Mouse (Mus musculus) heart, embryonic 12.5 days (tissue): ENCODE data around the gene Nectin3. TPM values are rescaled to one million over a fixed set of nuclear protein-coding genes. Genes with fewer than 3 reads are reported as not detected.
"Not testable (repeated sequence)": the region's sequence is repeated elsewhere in the genome, so short reads cannot be mapped to it uniquely, and the experiment has no call there.

Experiments
- ATAC-seq: fragments of 200-750 bp; cut with Nextera tagmentation; 2 replicates; pipeline ENCODE4 v1.8.0; 2017; ENCODE audit warnings: moderate TSS enrichment, moderate library complexity; ENCODE audit not compliant: insufficient number of reproducible peaks, low FRiP score
- H3K27ac ChIP-seq: fragments of 300-500 bp; sonication (generic); 2 replicates; pipeline ENCODE4 v1.5.1; 2016; ENCODE audit warnings: mild to moderate bottlenecking, moderate library complexity; ENCODE audit not compliant: poor library complexity, severe bottlenecking
- H3K27me3 ChIP-seq: fragments of 300-500 bp; sonication (generic); replicated peaks from 2 replicates; pipeline ENCODE4 v1.6.1; 2016; ENCODE audit warnings: mild to moderate bottlenecking, moderate library complexity
- H3K36me3 ChIP-seq: fragments of 300-500 bp; sonication (generic); 2 replicates; pipeline ENCODE4 v1.6.1; 2016; ENCODE audit warnings: mild to moderate bottlenecking, moderate library complexity
- H3K4me1 ChIP-seq: fragments of 300-500 bp; sonication (generic); replicated peaks from 2 replicates; pipeline ENCODE4 v1.6.1; 2016; ENCODE audit warnings: mild to moderate bottlenecking
- H3K4me2 ChIP-seq: fragments of 300-500 bp; sonication (generic); 2 replicates; pipeline ENCODE4 v1.6.1; 2016; ENCODE audit warnings: mild to moderate bottlenecking, moderate library complexity
- H3K4me3 ChIP-seq: fragments of 300-500 bp; sonication (generic); 2 replicates; pipeline ENCODE4 v1.5.1; 2016; ENCODE audit warnings: mild to moderate bottlenecking
- H3K9ac ChIP-seq: fragments of 300-500 bp; sonication (generic); 2 replicates; pipeline ENCODE4 v1.6.1; 2016; ENCODE audit warnings: mild to moderate bottlenecking, moderate library complexity
- H3K9me3 ChIP-seq: fragments of 300-500 bp; sonication (generic); replicated peaks from 2 replicates; pipeline ENCODE4 v1.6.1; 2016; ENCODE audit warnings: mild to moderate bottlenecking, moderate library complexity
- WGBS: fragments of 180-500 bp; shearing (Covaris S2); methylation state at CpG from one replicate; pipeline ENCODE4 v1.1.7; 2016; 5-methylcytosine and 5-hydroxymethylcytosine counted together
- polyA plus RNA-seq: library from polyadenylated mRNA; unstranded; fragments of >200 nt; fragmentation: Nextera tagmentation; extraction: Ambion mirVana; gene quantifications from 2 replicates; pipeline ENCODE4 v1.2.1, GENCODE M21; 2016

Gene Nectin3
- polyA plus RNA-seq, 1 experiment from 2014 or later = 27.7 TPM

GRCm38 (mm10) chr16:46362022-46362421 lies 136.3 kb downstream of the Nectin3 start:
- no peak overlapping the region for H3K27ac ChIP-seq
- H3K4me2 ChIP-seq = peak overlapping the region; percentile 48
- WGBS = 43% methylated on average over 6 of the region's 6 CpGs
- no peak overlapping the region for H3K4me3 ChIP-seq
- no peak overlapping the region for H3K9ac ChIP-seq
- no peaks in the 10 kb centered on the region for H3K27me3 ChIP-seq
- ATAC-seq = no peak
- H3K36me3 ChIP-seq = no peaks in the 10 kb centered on the region
- peaks cover 7% of the 10 kb centered on the region for H3K4me1 ChIP-seq
- no peaks in the 10 kb centered on the region for H3K9me3 ChIP-seq

- 76% methylated on average over 2 of the region's 2 CpGs for WGBS
- H3K27me3 ChIP-seq, H3K4me1 ChIP-seq, H3K4me3 ChIP-seq, H3K36me3 ChIP-seq, H3K9me3 ChIP-seq, ATAC-seq, H3K4me2 ChIP-seq, H3K9ac ChIP-seq, H3K27ac ChIP-seq: not testable (repeated sequence)
These were observed 140.7 kb downstream of the Nectin3 start for GRCm38 (mm10) chr16:46357658-46358057.

GRCm38 (mm10) chr16:46356663-46357062 lies 141.7 kb downstream of the Nectin3 start:
- Histone ChIP-seq H3K27me3 (no peaks in the 10 kb centered on the region), H3K36me3 (no peaks in the 10 kb centered on the region), H3K4me2 (no peak overlapping the region), H3K9me3 (no peaks in the 10 kb centered on the region), H3K27ac (no peak overlapping the region), H3K4me3 (no peak overlapping the region), H3K4me1 (no peaks in the 10 kb centered on the region), H3K9ac (no peak overlapping the region)
- ATAC-seq = no peak
- 65% methylated on average over 3 of the region's 3 CpGs for WGBS
